Mouse (Mus musculus): ENCODE results near the gene Eif1ad. TPM values are rescaled to one million over a fixed set of nuclear protein-coding genes. Genes with fewer than 3 reads are reported as not detected.
"Not testable (repeated sequence)": the region's sequence is repeated elsewhere in the genome, so short reads cannot be mapped to it uniquely, and the experiment has no call there.

Gene Eif1ad
- 25.4 and 27.0 TPM in 2 replicates for polyA plus RNA-seq (2012; rRNA removed)

DNA sequence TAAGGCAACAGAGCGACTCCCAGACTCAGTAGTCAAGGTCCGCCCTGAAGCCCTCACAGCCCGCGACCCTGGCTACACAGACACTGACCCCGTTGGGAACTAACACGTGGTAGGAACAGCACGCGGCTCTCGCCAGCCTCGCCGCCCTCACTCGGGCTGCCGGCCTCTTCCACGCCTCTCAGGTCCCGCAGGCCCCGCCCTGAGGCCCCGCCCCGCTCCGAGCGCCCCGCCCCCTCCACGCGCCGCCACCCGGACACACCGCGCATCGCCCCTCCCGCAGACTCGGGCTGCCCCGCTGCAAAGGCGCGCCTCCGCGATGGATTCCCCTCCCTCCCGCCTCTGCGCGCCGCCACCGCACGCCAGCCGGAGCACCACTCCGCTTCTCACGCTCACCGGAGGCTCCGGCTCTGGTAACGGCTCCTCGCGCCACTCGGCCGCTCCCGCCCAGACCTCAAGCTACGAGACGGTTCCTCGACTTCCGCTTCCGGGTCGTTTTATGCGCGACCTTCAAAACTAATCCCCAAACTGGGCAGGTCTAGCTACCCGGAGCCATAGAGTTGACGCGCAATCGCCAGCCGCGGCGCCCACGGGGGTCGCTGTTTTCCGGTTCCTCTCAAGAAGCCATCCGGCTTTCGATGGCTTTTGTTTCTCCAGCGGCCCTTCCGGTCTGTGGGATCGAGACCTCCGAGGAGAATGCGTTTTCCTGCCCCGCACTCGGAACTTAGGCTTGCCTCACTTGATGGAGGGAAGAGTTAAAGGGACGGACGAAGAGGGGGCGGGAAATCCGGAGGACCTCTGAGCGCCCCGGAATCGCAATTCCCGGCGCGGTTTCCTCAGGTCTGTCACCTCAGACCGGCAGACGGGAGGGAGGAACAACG, at the start of gene Eif1ad:
Eif1ad (plus strand) TSS at position 567 of the 878 bp plus-strand sequence.
- peak; percentile 90 to 96 for DNase-seq (ENCODE audit: extremely low spot score in 1 of 2, low spot score in 1 of 2)

DNA sequence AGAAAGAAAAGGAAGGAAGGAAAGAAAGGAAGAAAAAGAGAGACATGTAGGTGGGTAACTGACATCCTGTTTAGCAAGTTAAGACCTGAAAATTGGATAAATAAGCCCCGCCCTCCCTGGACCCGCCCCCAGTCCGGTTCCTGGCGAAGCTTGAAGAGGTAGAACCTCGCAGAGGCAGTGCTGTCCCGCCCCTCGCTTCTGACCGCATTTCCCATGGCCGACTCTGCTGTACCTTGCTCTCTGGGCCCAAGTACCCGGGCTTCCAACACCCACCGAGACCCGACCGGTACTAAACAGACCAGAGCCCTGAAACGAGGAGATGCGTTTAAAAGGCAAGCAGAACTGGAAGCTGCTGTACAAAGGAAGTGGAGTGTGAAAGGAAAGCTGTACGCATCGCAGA, 42.7 kb upstream of the Eif1ad start:
- no peak for DNase-seq (ENCODE audit: extremely low spot score in 1 of 2, low spot score in 1 of 2)

DNA sequence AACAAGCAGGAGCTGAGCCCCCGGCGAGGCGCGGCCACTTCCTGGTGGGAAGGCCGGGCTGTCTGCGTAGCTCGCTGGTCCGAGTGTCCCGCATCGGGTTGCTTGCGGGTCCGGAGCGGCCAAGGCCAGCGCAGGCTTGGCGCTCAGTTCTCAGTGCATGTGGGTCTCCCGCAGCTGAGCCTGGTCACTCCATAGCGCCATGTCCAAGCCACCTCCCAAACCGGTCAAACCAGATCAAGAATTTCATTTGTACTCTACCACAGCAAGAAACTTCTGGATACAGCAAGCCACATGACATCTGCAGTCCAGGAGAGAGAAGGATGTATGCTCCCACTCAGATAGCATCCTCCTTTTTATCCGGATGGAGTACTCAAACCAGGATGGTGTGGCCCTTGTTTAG, 38.6 kb upstream of the Eif1ad start:
- DNase-seq (ENCODE audit: extremely low spot score in 1 of 2, low spot score in 1 of 2), result no peak

DNA sequence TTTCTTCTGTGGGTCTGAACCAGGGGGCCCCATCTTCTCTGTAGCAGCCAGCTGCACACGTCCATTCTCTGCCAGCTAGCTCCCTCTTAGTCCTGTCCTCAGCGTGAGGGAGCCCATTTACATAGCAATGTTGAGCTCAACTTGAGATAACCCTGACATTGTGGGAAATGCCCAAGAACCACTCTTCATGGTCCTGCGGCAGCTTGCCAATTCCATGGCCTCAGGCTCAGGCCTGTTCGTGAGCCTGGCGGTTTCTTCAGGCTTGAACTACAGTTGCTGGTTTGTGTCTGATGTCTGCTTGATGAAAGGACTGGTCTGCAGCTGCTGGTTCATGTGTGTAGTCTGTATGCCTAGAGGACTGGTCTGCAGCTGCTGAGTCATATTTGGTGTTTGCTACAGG, 31.8 kb upstream of the Eif1ad start:
- no peak for DNase-seq (ENCODE audit: extremely low spot score in 1 of 2, low spot score in 1 of 2)

DNA sequence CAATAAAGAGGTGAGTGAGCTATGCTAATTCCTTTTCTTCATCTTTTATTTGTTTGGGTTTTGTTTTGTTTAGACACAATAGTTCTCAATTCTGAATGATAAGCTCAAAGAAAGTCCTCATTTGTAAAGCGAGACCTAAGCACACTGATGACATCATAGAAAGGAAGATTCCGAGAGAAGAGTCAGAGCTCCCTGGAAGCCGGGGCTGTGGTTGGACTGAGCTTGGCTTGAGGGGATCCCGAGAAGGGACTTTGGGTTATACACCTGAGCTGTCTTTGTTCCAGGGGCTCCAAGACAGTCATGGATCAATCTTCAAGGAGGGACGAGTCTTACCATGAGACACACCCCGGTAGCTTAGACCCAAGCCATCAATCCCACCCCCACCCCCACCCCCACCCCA, 31.1 kb upstream of the Eif1ad start, which contains the start of gene Catsper1:
Catsper1 (plus strand) TSS at position 301 of the 400 bp plus-strand sequence.
- DNase-seq (ENCODE audit: extremely low spot score in 1 of 2, low spot score in 1 of 2), result no peak

DNA sequence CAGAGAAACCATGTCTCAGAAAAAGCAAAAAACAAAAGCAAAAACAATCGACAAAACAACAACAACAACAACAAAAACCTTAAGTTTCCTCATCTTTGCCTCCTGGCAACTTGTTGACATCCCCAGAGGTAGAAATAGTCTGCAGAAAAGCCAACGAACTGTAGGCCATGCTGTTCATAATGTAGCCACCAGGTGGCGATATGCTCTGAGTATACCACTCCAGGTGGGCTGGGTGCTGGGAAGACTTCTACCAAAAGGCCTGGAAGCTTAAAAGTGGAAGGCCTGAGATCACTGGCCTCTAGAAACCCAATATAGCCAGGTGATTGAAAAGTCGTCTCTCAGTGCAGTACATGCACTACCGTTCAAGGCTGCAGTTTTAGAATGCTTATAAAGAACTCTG, 28.6 kb upstream of the Eif1ad start:
- peak; percentile 30 to 90 for DNase-seq (ENCODE audit: extremely low spot score in 1 of 2, low spot score in 1 of 2)

DNA sequence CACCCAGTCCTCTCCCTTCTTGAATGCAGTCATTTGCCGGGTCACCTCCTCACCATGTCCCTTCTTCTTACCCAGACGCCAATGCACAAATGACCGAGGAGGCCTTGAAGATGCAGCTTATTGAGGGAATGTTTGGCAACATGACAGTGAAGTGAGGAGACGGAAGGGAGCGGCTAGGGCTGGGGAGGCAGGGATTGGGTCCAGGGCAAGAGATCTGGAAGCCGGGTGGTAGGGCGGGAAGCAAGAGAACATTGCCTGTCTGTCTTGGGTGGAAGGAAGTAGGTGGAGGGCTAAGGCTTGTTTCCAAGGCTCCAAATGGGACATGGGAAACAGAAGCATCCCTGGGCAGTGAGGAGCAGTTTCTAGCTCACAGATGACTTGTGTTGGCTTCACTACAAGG, 25.2 kb upstream of the Eif1ad start:
- no peak for DNase-seq (ENCODE audit: extremely low spot score in 1 of 2, low spot score in 1 of 2)

DNA sequence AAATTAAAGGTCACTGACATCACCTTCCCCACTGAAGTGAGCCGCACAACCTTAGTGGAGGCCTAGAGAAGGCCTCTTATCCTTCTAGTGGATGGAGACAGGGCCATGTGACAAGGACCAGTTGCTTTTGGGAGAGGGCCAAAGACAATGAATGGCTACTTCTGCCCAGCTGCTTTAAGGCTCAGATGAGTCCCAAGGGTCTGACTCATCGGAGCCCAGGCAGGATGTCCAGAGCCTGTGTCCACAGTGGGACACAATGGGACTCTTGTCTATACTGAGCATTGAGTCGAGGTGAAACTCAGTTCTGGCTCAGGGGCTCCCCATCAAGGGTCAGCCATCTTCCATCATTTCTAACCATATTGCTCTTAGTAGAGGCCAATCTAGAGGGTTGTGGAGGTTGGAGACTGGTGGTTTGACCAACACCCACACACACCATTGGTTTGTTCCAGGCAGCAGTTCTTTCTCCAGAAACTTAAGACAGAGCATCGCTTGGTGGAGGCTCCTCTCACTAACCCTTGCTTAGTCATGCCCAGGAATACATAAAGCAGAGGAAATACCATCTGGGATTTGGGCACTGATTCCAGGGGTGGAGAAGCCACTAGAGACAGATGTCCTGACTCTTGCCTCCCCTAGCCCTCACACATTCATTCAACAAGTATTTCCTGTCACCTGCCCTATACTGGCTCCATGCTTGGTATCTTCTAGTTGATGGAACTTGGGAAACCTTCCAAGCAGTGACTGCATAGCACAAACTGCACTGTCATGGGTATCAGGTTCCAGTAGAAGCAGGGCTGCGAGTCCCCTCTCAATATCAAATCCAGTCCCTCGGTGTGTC, 21.0 kb upstream of the Eif1ad start:
- DNase-seq (ENCODE audit: extremely low spot score in 1 of 2, low spot score in 1 of 2), result no peak

DNA sequence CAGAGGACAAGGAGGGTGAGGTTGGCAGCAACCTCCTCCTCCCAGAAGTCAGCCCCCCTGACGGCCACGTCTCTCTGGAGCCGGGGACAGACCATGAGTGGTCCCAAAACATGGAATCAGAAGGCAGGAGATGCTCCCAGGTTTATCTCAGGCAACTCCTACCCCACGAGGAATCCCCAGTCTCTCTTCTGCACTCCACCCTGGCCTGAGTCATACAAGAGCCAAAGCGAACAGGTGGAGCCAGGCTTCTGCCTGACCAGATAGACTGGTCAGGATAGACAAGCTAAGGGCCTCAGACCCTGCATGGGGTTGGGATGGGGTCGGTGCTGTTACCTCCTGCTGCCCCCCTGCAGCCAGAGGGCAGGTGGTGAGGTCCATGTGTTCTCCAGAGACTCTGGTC, 18.5 kb upstream of the Eif1ad start:
- no peak for DNase-seq (ENCODE audit: extremely low spot score in 1 of 2, low spot score in 1 of 2)

DNA sequence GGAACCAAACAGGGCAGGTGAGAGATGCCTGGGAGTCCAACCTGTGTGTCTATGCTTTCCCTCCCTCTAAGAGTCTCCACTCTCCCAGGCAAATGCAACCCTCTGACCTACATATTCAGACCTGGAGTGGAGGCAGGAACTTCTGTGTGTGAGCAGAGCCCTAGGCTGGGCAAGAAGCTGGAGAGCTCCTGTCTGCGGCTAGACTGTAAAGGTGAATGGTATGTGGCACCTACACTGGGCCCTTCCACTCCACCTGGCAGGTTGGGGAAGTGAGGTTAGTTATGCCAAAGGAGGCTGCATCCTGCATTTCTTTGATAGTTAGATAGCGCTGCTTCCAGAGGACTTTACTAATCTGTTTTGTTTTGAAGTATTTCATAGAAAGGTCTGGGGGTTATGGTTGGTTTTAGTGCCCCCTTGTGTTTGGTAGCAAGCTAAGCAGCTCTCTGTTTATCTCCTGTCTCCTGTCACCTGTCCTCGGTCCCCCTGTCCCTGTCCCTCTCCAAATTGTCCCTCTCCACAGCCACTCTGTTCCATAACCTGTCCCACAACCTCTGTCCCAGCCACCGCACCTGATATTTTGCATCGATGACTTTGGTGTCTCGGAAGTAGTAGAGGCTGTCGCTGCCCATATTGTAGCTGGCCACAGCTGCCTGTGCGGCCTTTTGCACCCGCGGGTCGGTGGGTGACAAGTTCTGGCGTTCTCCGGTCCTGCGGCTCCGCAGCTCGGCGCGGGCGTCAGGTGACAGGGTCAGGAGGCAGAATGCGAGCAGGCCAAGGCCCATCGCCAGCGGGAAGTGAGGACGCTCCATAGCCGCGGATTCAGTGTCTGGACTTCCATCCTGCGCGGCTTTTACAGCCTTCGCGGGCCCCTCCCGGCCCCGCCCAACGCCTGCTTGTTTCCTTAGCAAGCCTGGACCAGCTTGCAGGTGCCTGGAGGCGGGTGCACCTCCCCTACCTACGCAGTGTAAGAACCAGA, 17.7 kb upstream of the Eif1ad start:
- DNase-seq (ENCODE audit: extremely low spot score in 1 of 2, low spot score in 1 of 2), result peak in 1 of 2 experiments; percentile 42

DNA sequence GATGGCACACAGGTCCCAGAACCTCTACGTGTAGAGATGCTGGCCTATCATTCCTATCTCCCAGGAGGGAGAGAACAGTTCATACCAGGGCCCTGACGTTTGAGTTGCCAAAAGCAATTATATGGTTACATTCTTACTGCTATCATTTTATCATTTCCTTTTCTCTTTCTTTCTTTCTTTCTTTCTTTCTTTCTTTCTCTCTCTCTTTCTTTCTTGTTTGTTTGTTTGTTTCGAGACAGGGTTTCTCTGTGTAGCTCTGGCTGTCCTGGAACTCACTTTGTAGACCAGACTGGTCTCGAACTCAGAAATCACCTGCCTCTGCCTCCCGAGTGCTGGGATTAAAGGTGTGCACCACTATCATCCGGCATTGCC, 17.1 kb upstream of the Eif1ad start, which contains the start of gene Cst6:
Cst6 (minus strand) TSS at position 73 of the 372 bp plus-strand sequence.
- not testable (repeated sequence) for DNase-seq (ENCODE audit: extremely low spot score in 1 of 2, low spot score in 1 of 2)

DNA sequence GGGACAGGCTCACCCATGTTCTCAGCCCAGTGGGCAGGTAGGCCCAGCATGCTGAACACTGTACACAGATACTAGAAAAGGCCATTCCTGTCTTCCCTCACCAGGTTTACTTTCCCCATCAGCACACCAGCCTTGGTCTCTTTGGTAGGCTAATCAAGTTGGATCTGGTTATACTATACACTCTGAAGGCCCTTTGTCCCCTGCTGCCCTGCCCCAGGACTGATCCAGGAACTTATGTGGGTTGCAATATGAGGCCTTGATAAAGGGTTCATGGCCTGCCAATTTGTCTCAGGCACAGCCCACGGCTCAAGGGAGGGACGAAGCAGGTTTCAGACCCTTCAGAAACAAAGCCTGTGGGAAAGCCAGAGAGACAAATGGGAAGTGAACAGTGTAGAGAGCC, 12.9 kb upstream of the Eif1ad start:
- no peak for DNase-seq (ENCODE audit: extremely low spot score in 1 of 2, low spot score in 1 of 2)

DNA sequence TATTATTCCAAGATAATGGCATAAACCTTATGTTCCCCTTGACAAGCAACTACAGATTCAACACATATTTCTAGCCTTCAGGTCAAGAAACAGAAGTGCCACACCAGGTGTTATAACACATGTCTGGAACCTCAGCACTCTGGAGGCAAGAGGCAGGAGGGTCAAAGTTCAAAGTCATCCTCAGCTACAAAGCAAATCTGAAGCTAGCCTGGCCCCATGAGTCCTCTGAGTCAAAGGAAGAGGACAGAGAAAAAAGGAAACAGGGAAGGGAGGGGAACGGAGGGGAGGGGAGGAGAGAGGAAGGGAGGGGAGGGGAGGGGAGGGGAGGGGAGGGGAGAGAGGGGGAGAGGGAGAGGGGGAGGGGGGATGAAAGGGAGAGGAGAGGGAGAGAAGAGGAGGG, 10.5 kb upstream of the Eif1ad start:
- DNase-seq (ENCODE audit: extremely low spot score in 1 of 2, low spot score in 1 of 2), result no peak

DNA sequence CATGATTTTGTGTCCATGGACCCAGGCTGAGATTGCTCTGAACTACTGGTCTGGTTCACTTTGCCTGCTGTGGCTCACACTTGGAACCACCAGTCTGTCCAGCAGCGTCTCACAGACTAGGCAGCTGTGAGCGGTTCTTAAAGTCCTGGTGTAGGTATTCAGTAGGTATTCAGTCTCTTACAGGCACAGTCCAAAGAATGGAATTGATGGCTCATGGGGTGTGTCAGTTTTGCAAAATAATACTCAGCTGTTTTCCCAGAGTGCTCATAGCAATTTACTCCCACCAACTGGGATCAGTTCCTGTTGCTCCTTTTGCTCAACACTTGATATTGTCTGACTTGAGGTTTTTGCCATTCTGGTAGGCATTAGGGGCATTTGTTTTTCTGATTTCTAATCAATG, 4.4 kb upstream of the Eif1ad start:
- DNase-seq (ENCODE audit: extremely low spot score in 1 of 2, low spot score in 1 of 2), result no peak

DNA sequence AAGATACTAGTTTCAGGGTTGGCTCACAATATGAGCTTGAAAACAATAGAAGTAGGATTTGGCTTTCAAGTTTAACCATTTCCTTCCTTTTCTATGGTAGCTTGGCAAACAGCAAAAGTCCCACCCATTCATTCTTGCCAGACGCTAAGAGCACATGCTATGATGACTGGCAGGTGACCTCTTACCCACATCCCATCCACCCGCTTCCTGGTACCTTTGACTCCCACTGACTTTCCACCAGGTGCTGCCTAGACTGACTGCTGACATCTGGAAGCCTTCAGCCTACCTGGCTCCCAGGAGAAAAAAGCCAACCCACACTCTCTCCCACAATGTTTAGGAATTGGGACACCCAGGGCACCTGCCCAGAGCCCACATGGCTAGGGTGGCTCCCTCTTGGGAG, 2.4 kb upstream of the Eif1ad start:
- DNase-seq (ENCODE audit: extremely low spot score in 1 of 2, low spot score in 1 of 2), result no peak

DNA sequence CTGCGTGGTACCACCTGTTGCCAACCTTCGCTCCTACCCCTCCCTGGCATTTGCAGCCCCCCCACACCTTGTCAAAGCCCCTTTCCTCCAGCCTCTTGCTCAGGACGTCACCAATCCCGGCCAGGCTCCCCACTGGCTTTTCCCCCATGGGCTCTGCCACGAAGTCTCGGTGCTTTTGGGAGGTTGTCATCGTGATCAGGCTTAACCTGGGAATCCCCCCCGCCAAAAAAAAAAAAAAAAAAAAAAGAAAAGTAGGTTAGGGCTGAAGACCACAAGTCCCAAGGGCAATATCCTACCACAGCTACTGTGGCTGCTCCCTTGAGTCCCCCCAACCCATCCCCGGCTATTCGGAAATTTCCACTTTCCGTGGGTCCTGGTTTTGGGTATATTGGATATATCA, 790 bp upstream of the Eif1ad start:
- DNase-seq (ENCODE audit: extremely low spot score in 1 of 2, low spot score in 1 of 2), result no peak

DNA sequence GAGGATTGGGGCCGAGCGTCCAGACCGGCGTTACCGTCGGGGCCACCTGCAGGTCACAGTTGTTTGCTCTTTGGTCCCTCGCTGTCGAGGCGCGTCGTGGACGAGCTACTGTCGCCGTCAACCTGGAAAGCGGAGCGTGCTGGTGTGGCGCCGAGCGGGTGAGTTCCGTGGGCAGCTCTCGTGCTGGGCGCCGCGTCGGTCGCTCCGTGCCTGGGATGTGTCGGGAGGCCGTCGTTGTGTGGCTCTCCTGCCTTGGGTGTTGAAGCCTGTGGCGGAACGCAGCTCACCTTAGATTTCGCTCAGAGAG, 465 bp downstream of the Eif1ad start, which contains the start of gene Banf1:
Banf1 (minus strand) TSS at position 116 of the 307 bp plus-strand sequence.
- DNase-seq (ENCODE audit: extremely low spot score in 1 of 2, low spot score in 1 of 2), result no peak

DNA sequence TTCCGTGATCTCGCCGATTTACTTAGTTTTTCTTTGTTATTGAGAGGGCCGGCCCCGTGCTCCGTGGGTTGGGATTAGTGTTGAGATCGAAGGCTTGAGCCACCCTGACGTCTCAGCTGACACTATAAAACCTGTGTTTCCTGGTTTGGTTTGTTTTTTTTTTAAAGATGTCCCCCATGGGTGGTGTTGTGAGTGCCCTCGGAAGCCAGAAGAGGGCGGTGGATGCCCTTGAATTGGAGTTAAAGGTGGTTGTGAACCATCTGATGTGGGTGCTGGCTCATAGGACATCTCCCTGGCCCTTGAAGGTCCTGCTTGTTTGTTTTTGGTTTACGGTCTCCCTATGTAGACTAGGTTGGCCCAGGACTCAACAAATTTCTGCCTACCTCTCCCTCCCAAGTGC, 914 bp downstream of the Eif1ad start:
- no peak for DNase-seq (ENCODE audit: extremely low spot score in 1 of 2, low spot score in 1 of 2)

DNA sequence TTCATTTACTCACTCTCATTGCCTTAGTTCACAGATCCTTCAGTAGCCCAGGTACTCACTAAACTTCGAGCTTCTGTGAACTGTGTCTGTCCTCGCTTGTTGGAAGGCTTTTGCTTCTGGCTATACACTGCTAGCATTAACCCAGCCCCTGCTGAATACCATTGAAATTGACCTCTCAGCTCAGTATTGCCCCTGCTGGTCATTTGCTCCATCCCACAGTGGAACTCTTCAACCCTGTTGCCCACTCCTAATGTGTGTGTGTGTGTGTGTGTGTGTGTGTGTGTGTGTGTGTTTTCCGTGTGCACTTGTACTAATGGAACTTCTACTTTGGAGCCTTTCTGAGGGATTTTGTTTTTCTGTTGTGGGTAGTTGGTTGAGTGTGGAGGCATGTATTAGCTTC, 4.4 kb downstream of the Eif1ad start:
- no peak for DNase-seq (ENCODE audit: extremely low spot score in 1 of 2, low spot score in 1 of 2)

DNA sequence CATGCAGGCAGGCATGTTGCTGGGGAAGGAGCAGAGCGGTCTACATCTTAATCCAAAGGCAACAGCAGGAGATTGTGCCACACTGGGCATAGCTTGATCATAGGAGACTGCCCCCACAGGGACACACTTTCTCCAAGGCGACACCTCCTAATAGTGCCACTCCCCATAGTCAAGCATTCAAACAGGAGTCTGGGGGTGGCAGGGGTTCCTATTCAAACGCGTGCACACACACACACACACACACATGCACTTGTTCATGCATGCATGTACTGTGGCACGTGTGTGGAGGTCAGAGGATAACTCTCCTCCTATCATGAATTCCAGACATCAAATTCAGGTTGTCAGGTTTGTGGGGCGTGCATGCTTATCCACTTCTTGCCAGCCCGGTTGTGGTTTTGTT, 6.2 kb downstream of the Eif1ad start:
- no peak for DNase-seq (ENCODE audit: extremely low spot score in 1 of 2, low spot score in 1 of 2)

DNA sequence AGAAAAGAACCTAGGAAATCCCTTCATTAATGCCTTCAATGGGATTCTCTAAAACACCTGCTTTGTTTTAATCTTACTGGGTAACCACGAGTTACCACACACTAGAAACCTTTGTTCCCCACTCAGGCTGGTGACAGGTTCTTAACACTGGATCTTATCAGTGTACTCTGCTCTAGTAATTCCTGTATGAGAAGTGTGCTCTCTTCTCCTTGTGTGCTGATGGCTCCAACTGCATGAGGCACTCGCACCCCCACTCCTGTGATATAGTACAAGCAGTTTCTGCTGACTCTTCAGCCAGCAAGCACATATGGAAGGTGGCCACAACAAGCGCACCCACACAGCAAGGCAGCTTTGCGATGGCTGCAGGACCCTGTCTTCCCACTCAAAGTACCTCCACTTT, 7.6 kb downstream of the Eif1ad start:
- DNase-seq (ENCODE audit: extremely low spot score in 1 of 2, low spot score in 1 of 2), result no peak
